Mouse (Mus musculus) cerebellum, adult 11 months (tissue): Measurements from ENCODE around the gene Tfap4.

Source experiments
- DNase-seq: peaks from one replicate; pipeline ENCODE4 v3.0.0; 2022

Gene Tfap4

DNA sequence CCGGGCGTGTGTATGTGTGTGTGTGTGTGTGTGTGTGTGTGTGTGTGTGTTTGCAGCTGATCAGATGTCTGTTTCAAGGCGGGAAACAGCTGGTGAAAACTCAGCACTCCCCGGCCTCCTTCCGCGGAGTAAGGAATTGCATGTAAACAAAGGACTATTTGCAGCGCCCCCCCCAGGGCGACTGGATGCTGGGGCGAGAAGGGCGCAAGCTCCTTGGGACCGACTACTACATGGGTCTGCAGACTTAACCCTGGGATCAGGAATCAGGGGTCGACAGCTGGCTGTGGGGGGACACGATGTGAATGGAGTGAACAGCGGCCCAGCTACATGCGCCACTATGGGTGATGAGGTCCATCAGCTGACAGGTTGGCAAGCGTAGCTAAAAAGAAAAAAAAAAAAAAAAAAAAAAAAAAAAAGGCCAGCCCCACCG, at the start of gene Tfap4:
Tfap4 (minus strand) TSS at position 140 of the 430 bp plus-strand sequence.
- DNase-seq: peak; percentile 76

GRCm38 (mm10) chr16:4608532-4609059, 48.9 kb upstream of the Tfap4 start:
- no peak for DNase-seq

DNA sequence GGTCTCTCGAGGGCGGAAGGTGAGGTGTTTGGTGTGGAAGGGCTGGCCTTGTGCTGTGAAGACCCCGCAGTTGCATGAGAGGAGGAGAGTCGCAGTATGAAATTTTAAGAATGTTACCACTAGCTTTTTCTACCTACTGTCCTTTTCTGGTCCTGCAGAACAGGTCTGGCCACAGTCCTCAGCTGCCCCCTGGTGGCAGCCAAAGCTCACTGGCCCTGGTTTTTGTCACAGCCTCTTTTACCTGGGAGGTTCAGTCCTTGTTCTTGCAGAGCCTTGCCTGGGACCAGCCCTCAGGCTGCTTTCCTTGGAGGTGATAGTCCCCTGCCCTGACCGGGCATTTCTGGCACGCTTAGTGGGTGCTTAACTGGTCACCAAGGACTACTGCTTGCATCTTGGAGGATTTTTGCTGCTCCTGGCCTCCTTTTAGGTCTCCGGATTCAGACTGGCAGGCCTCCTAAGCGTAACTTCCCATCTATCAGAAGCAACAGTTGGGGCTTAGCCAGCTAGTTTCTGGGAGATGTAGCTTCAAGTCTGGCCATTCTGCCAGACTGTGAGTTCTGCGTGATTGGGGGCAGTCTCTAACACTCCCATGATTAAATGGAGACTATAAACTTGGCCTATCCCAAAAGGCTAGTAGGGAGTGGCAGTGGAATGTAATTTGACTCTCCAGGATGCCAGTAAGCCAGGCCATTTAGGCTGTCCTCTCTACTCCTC, 48.3 kb upstream of the Tfap4 start:
- peak; percentile 82 for DNase-seq

DNA sequence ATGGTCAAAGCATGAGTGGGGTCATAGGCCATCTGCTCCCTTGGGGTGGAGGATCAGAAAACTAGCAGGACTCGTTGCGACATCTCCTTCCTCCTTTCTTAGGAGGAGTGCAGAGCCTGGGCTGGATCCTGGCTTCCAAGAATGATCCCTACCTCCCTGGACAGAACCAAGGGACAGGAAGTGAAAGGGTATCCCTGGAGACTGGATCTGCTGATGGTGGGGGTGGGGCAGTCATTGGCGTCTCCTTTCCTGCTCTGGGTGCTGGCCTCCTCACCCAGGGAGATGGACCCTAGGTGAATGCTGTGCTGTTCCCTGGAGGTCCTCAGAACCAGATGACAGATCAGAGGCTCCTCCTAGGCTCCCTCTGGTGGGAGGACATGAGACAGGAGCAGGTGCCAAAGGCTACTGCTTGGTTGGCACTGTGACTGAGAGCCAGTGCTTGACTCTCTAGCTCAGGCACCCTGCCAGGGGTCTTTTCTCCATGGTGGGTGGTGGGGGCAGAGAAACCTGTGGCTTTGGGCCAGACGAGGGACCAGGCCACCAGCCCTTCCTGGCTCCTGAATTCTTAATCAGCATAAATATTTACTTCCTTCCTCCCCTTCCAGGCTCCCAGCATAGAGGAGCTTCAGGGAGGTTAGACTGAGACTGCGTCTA, 46.9 kb upstream of the Tfap4 start:
- DNase-seq: no peak

DNA sequence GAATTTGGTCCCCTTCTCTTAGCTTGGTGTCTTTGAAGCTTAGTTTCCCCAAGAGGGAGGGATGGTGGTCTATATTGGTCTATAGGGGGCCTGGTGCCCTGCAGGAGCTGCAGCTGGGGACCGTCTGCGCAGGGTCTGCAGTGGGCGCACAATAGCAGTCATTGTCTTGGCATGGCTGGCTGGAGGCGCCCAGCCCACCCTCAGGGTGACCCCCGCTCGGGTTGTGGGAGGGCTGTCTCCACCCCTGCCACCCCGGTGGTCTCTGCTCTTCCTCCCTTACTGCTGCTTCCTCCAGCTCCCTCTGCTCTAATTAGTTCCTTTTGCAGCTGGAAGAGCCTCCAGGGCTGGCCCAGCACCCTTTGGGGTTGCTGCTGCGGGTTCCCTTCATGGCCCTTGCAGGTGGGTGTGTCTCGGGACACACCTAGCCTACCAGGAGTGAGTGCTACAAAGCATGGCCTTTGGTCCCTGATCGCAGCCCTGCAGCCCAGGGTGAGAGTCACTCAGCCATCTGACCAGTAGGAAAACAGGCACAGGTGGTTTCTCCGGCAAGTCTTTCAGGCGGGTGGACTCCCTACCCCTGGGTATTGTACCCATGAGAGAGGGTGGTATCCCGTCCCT, 46.0 kb upstream of the Tfap4 start:
- DNase-seq: no peak

- no peak for DNase-seq
Measured at GRCm38 (mm10) chr16:4604293-4604837, 44.7 kb upstream of the Tfap4 start.

DNA sequence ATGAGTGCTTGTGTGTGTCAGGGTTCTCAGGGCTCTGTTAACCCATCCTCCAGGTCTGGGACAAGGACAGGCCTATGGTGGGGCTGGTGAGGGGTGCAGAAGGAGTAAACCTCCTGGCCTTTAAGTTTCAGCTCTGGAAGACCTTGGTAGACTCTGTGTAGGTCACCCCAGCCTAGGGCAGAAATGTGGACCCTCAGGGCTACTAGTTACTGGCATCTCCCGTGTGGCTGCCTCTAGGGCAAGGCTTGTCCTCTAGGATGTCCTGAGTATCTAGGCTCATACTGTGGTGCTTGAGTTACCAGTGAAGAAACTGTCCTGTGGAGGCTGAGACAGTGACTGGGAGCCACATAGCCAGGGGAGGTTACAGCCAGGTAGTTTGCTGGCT, 43.8 kb upstream of the Tfap4 start:
- no peak for DNase-seq

DNA sequence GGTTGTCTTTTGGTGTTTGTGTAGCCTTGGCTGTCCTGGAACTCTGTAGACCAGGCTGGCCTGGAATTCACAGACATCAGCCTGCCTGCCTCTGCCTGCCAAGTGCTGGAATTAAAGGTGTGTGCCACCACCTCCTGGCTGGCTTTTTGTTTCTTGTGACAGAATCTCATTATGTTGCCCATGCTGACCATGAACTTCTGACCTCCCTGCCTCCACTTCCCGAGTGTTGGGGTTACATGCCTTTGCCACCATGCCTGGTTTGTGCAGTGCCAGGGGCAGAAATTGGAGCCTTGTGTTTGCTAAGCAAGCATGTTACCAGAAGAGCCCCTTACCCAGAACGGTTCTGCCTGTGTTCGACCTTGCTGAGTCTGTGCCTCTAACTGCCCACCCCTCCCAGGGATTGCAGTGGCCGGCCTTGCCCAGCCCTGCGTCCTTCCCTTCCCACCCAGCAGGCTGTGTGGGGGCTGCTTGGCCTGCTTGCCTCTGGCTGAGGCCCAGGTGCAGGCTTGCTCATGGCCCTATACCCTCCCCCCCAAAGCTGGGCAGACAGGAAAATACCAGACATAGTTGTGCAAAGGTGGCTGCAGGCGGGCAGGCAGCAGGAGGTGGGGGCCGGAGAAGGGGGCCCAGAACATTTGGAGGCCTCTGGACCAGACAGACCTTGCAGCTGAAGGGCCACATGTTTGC, 43.3 kb upstream of the Tfap4 start:
- DNase-seq: no peak

GRCm38 (mm10) chr16:4602189-4602588, 42.5 kb upstream of the Tfap4 start:
- no peak for DNase-seq

DNA sequence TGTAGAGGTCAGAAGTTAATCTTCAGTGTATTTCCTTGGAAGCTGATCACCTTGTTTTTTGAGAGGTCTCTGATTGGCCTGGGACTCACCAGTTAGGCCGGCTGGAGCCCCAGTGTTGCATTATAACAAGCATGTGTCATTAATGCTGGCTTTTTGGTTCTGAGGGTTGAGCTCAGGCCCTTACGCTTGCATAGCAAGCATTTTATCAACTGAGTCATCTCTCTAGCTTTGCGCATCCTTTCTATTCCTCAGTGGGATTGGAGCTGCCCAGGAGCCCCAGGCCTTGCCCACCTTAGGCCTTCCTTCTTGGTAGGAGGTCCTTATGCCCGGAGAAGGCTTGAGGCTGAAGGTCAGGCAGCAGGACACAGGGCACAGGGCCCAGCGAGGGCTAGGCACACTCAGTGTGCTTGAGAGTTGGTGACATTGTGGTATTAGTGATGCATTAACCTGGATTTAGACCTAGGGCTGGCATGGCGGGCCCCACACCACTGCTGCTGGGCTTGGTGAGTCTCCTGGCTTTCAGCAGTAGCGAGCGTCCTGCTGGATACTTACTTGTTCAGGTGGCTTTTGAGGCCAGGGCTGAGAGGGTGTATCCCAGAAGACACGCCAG, 41.2 kb upstream of the Tfap4 start:
- DNase-seq: no peak

DNA sequence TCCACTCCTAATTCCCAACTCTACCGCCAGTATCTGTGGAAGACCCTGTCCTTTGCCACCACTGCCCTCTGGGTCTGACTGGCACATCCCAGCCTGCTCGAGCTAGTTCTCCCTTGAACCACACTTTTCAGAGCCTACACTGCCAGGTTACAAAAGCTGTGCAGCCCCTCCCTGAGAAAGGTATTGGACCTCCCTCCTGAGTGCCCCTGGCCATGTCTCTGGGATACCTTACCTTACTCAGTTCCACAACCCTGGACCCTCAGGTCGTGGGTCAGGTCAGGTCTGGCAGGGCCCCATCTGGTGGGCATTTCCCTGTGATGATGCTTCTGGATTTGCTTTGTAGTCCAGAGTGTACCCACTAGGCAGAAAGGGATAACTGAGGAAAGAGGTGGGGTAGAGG, 40.0 kb upstream of the Tfap4 start:
- no peak for DNase-seq

- DNase-seq: no peak
Measured at GRCm38 (mm10) chr16:4598891-4599543, 39.4 kb upstream of the Tfap4 start.

GRCm38 (mm10) chr16:4598041-4598440, 38.4 kb upstream of the Tfap4 start:
- DNase-seq: no peak

DNA sequence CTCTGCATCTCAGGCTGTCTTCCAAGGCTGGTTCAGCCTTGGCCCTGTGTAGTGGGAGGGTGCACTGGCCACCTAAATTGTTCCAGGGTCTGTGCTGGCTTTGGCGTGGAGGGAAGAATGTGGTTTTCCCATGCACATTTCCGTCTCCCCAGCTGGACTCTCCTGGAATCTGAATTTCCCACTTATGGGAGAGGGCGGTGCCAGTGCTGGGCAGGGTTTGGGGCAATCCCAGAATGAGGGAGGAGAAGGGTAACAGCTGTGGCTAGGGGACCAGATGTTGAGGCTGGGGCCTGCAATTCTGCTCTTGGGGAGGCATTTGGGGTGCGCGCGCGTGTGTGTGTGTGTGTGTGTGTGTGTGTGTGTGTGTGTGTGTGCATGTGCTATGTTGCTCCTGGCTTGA, 37.6 kb upstream of the Tfap4 start:
- no peak for DNase-seq

DNA sequence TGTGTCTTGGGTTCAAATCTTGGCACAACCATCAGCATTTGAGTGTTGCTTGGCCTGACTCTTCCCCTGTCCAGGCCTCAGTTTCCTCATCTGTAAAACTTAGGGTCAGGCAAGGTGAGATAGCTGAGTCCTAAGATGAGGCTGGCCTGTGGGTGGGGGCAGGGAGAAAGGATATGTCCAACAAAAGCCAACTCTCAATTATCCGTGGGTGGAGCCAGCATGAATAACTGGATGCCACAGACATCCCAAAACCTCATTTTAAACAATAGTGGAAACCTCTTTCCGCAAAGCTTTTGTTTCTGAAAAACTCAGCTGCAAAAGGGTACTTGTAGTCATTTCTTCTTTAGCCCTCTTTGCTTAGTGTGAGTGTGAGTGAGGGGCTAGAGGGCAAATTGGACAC, 37.2 kb upstream of the Tfap4 start:
- no peak for DNase-seq

- no peak for DNase-seq
Measured at GRCm38 (mm10) chr16:4596141-4596728, 36.6 kb upstream of the Tfap4 start.

GRCm38 (mm10) chr16:4595527-4595963, 35.9 kb upstream of the Tfap4 start:
- peak; percentile 60 for DNase-seq

DNA sequence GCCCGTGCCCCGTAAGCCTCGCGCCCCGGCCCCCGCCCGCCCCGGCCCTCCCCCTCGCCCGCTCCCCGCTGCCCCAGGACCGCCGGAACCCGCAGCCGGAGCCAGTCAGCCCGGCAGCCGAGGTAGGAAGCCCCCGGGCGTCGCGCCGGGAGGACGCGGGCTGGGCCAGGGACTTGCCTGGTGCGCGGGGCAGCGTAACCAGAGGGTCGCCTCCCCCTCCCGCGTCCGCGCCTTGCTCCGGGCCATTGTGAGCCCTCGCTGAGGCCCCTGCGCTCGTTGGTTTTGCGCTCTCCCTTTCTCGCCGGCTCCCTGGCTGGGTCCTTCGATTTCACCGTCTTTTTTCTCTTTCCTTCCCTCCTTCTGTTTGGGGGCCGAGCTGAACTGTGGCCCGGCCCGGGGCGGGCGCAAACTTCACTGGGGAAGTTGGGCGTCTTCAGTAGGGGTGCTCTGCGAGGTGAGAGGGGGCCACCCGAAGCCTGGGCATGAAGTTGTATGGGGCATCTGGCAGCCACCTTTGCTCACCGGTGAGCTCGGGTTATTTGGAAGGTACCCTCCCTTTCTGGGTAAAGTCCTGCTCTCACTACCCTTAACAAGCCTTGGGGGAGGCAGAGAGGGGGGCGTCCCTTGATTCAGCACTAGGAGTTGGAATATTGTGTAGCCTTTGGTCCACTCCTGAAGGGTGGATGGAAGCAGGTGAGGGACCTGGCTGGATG, 35.3 kb upstream of the Tfap4 start:
- DNase-seq: no peak

DNA sequence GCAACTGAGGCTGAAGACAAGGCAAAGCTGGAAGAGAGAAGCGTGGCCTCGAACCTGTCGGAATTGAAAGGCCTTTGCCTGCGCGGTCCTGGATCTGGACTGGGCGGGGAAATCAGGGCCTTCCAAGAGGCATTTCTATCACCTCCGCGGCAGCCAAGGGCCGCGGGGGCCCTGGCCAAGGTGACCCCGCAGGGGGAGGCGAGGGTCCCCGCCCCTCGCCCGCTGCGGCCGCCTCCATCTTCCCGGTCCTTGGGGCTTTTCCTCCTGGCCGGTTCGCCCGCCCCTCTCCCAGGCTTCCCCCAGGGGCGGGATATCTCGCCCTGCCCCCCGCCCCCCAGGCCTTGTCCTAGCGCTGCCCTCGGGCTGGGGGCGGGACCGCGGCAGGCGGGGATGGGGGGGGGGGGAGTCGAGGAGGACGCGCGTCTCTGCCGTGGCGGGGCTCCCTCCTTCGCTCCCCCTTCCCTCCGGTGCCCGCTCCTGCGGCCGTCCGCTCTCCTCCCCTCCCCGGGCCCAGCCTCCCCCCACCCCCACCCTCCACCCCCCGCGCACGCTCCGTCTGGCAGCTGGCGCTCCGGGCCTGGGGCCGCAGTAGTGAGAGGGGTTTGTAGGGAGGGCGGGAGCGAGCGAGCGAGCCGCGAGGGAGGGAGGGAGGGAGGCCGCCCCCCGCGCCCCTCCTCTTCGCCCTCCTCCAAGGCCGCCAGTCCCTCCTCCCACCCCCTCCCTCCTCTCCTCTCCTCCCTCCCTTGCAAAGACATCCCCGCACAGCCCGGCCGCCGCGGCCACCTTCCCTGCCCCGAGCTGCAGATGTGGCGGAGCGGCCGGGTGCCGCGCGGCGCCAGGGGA, 34.5 kb upstream of the Tfap4 start, which contains the start of gene Glis2:
Glis2 (plus strand) TSS at position 743 of the 843 bp plus-strand sequence.
- DNase-seq: peak; percentile 49
